Mouse (Mus musculus) megakaryocyte-erythroid progenitor cell, adult 5-6 weeks (primary cell): Measurements from ENCODE around the gene Foxb2. TPM values are rescaled to one million over a fixed set of nuclear protein-coding genes. Genes with fewer than 3 reads are reported as not detected.

Source experiments
- ATAC-seq: replicated peaks from 2 replicates; pipeline ENCODE4 v1.8.0; 2016; ENCODE audit warnings: mild to moderate bottlenecking, inconsistent platforms; ENCODE audit not compliant: severe bottlenecking, poor library complexity, low FRiP score, low TSS enrichment
- total RNA-seq, 2 experiments: library from RNA; stranded (forward) in 1 of 2; stranded (reverse) in 1 of 2; fragments of 200-1000, 215-1000 nt in 1 of 2; fragments of >200 nt in 1 of 2; fragmentation: Nextera tagmentation in 1 of 2; gene quantifications; 2 replicates each; pipeline ENCODE4 v1.2.3; 2014 to 2017

Foxb2 gene
- total RNA-seq, 2 experiments from 2014 or later = not detected

- ATAC-seq = no peak
Observed at GRCm38 (mm10) chr19:16827657-16828056, 45.9 kb downstream of the Foxb2 start.

GRCm38 (mm10) chr19:16825228-16825627, 48.4 kb downstream of the Foxb2 start:
- no peak for ATAC-seq

Other genes with a start within 250 kb of the Foxb2 start
- gene Vps13a, start 92.9 kb downstream of the Foxb2 start, total RNA-seq (2014; fragmentation: Nextera tagmentation) = 61.4 and 74.7 TPM in 2 replicates
- 80.3 and 100 TPM in 2 replicates for gene Vps13a, start 92.9 kb downstream of the Foxb2 start, total RNA-seq (2017)
- not detected in 2 replicates for gene Prune2, start 82.3 kb upstream of the Foxb2 start, total RNA-seq (2014; fragmentation: Nextera tagmentation)
- not detected in 2 replicates for gene Prune2, start 82.3 kb upstream of the Foxb2 start, total RNA-seq (2017)